Mouse (Mus musculus) adrenal gland (tissue): ENCODE measurements at regions not wholly inside any gene's neighbourhood (a gene's known extent, or its start where the extent isn't known, plus 50 kb on each side); places are given as distances from the start of the nearest gene placed in this dataset.

Source experiments
- intact Hi-C: fragments of 180-260 bp; cut with DNase I; formaldehyde crosslinking; loops from one replicate; pipeline ENCODE4 v1.15.1; 2025

DNA sequence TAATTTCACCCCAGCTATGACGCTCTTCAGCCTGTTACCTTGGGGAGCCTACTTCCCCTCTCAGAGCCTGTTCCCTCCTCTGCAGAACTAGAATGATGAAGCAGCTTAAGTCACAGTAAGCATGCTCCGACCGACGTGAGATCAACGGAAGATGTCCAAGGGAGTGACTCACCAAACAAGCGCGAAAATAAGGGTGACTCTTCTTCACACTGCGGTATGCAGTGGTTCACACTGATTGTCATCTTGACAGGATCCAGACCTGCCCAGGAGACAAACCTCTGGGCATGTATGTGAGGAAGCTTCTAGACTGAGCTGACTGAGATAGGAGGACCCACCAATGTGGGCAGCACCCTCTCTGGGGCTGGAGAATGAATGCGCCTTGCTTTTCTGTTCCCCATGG lies 116.3 kb upstream of the Tpm1 start:
- intact Hi-C loops, result no loop called here

DNA sequence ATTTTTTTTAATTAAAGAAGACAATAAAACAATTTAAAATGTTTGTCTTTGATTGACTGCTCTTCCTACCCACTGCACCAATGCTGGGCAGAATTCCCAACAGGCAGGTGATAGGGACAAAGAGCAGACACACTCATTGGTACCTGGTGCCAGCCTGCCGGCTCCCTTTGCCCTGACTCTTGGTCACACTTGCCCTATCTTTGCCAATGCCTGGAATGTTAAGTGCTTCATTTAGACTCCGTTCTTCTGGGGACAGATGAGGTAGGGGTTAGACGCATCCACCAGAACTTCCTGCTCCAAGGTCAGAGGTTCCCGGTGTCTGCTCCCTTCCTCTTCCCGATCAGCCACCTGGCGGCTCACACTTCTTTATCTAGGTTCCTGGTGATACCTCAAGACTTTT lies 114.5 kb upstream of the Tpm1 start:
- intact Hi-C loops, result no loop called here

DNA sequence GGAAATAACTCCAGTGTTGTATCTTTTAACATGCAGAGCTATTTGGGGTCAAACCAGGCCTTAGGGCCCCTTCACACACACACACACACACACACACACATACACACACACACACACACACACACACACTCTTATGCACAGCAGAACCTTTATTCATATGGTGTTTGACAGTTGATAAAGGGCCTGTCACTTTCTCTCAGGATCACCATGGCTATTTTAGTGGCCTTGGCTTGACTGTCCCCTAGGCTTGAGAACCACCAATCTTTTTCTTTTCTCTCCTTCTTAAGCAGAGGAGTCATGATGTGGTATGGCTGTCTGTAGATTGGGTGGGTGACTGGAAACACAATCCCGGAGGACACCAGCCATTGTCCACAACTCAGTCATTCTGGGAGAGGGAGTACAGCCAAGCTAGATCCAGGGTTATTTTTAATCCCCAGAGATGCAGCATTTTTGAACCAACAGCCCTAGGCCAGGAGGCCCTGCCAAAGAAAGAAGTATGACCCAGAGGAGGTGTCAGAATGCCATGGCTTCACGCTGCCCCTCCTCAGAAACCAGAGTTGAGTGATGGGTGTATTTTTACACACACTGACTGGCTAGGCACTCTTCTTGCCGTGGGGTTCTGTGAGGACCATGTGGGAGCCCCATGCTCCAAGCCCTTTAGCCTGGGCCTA lies 111.7 kb upstream of the Tpm1 start:
- intact Hi-C loops, result no loop called here

DNA sequence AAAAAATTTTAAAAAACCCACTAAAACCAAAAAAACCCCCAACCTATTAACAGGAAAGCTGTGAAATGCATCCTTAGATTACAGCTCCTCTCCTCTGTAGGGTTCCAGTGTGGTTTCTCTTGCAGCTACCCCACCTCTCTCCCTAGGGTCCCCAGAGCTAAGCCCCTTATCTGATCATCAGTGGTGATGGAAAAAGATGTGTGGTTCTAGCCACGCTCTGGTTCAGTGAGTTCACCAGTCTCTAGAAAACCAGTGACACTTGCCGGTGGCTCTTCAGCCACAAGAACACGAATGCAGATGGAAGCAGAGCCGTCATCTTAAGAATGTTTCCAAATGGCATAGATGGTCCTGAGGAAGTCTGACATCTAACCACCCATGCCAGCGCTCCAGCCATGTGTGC lies 111.1 kb upstream of the Tpm1 start:
- intact Hi-C loops, result no loop called here

DNA sequence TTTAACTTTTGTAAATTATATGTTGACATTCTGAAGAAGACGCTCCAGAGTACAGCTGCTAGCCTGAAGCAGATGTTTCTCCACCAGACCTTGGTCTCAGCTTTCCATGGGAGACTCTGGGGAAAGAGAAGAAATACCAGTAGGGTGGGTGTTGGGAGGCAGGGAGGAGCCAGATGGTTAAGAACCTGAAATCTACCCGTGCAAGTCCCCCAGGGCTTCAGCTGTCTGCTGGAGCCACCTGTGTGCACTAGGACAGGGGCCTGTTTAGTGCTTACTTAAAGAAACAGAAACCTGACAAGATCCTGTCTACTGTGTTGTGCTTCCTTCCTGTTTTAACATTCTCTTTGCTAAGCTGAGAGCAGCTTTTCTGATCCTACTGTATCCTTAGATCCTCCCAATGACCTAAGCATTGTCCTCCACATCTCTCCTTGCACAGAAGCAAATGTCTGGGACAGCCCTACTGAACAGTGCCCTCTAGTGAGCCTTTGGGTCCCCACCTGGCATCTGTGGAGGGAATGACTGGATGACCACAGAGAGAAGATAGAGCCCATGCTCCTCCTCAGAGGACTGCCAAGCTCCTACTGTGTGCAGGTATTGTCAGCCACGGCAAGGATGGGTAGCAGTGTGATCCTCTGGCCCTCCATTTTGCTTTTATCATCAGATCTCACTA lies 107.5 kb upstream of the Tpm1 start:
- intact Hi-C loops, result loop anchor here (2.0 to 10.0 kb wide), 3 partner anchors 112 to 154 kb away; no protein-coding TSS in a partner anchor

DNA sequence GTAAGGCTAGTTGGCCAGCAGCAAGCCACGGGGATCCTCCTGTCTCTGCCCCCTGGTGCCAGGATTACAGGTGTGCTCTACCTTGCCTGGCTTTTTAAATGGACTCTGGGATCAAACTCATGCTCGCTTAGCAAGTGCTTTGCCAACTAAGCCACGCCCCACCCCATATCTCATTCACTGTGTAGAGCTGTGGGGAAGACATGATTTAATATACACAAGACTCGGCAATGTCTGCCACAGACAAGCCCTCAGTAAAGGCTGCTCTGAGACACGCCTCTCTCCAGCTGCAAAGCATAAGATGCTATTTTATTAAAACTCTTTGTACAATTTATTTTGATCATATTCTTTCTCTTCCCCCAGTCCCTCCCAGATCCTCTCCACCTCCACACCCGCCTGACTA lies 104.9 kb upstream of the Tpm1 start:
- intact Hi-C loops, result loop anchor here (10.0 kb wide), 1 partner anchor 121 kb away; no protein-coding TSS in a partner anchor

DNA sequence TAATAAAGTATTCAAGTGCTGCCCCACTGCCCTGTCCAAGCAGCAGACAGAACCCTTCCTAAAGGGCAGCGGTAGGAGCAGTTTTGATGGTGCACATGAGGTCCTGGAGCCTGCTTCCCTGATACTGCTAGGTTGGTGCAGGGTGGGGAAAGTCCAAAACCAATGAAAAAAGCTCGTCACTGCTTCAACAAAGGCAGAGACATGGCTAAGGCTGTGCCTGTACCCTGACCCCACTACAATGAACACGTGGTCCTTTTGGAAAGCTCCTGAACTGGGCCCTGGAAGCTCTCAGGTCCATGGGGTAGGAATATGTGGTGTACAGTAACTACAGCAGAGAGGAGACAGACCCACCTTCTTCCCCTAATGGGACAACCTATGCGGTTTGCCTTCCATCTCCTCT lies 104.1 kb upstream of the Tpm1 start:
- intact Hi-C loops, result loop anchor here (10.0 kb wide), 1 partner anchor 121 kb away; no protein-coding TSS in a partner anchor

DNA sequence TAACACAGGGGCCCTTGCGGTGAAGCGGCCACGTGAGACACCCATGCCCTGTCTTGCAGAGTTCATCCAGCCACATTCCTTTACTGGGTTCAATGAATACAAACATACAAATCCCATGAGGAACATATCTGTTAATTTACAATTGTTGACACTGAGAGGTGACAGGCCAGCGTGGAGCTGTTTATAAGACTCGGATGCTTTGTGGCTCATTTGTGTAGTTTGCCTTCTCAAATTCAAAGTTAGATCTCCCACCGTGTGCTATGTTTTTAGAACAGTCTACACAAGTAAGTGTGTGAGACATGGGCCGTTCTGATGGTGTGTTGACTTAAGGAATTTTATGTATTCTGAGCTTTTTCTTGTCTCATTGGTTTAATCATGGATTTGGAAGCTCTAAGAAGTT lies 98.5 kb upstream of the Tpm1 start:
- intact Hi-C loops, result no loop called here

DNA sequence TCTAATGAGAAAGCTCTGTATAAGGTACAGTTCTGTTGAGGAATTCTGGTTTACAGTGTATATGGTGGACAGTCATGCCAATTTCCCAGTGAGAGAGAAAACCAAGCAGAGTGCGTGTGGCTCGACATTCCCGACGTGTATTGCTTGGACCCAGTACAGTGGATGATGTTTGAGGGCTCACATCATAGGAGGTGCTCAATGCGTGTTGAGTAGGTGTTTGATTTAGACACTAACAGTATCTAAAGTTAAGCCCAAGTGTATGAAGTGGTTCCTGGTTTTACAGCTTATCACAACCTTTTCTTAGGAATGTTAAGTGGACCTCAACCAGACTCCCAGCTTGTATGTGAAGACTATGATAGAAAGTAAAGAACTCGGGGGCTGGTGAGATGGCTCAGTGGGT lies 96.2 kb upstream of the Tpm1 start:
- intact Hi-C loops, result no loop called here

DNA sequence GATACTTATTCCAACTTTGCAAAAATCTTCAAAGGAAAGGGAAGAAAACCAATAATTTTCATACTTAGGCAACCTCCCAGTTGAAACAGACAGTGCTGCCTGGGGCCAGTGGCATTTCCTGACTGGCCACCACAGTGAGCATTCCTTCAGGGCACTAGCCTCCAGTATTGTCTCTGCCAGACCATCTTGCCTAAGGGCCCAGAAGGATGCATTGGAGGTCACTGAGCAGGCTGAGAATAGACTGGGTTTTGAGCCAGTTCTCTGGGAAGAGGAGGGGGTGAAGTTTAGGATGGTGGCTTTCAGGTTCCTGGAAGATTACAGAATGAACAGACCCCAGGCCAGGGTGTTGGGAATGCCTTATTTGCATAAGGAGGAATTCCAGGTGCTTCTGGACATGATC lies 95.3 kb upstream of the Tpm1 start:
- intact Hi-C loops, result no loop called here

DNA sequence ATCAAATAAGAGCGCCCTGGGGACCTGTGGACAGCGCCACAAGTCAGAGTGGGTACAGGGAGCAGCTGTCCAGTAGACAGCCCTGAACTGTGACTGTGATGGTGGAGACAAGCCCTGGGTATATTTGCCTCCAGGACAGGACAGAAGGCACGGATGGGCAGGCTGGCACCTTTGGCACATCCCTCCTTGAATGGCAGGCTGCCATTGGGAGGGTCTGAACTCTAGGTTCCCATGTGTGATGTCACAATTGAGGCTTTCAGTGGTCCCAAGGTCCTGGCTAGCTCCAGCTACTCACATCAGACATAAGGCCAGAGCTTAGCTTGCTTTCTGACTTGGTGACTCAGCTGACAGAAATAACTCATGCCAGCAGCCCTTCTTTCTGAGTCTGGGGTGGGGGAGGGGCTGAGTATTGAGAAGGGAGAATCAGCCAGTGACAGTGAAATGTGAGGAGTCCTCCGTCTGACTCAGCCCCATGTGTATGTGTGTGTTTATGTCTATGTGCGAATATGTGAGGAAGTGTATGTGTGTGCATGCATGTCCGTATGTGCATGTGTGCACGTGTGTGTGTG lies 91.2 kb upstream of the Tpm1 start:
- intact Hi-C loops, result no loop called here

DNA sequence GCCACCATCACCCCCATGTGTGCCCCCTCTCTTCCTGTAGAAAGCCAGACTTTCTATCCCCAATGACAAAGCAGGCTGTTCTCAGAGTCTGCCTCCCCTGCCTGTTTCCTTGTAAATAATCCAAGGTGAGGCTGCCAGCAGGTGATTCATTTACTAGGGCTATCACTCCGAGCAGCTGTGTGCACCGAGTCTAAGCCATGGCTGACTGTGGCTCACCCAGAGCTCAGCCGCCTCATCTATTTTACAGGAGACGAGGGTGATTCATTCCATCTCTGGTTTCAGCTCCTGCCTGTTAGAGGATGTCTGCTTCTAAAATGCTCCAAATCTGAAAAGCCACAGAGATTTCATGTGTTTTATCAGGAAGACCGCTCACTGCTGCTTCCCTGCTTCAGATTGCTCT lies 88.5 kb upstream of the Tpm1 start:
- intact Hi-C loops, result no loop called here

DNA sequence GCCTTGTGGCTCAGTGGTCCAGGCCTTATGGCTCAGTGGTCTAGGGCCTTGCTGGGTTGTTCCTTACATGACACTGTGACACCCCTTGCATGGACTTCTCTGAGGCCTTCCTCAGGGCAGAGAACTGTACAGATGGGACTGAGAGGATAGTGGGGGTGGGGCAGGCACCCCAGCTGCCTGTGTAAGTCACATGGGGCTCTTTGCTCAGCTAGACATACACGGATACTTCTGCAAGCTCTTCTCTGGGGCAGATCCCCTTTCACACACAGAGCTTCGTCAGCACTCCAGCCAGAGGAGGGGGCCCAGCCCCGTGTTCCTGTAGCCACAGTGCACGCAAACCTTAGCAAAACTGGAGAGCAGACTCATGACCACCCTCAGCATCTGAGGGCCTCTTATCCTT lies 87.9 kb upstream of the Tpm1 start:
- intact Hi-C loops, result no loop called here

DNA sequence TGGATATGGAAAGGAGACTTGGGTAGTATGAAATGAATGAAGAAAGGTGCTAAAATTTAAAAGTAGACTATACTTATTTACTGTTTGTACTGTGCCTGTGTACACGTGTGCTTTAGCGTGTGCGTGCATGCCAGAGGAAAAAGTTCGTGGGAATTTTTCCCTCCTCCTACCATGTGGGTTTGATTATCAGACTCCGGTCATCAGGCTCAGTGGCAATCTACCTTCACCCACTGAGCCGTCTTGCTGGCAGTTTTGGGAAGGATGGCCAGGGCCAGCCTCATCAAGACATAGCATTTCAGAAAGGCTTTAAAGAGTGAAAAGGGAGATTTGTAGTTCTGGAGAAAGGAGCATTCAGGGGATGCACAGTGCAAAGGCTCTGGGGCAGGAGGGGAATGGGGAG lies 87.0 kb upstream of the Tpm1 start:
- intact Hi-C loops, result no loop called here

DNA sequence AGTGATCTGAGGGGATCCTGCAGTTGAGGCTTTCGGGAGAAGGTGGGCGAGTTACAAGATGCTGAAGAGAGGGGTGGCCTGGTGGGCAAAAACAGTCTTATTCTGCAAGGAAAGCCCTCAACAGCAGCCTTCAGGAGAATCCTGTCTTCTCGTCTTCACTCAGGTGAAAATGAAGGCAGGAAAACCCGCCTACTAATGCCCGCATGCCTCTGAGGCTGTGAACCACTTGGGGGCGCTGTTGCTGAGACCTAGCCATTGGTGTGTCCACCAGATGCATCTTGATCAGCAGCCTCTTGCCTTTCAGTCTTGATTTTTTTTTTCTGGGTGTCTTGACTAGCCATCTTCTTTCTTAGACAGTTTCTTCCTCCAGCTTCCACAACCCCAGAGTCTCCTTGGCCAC lies 85.2 kb upstream of the Tpm1 start:
- intact Hi-C loops, result no loop called here

DNA sequence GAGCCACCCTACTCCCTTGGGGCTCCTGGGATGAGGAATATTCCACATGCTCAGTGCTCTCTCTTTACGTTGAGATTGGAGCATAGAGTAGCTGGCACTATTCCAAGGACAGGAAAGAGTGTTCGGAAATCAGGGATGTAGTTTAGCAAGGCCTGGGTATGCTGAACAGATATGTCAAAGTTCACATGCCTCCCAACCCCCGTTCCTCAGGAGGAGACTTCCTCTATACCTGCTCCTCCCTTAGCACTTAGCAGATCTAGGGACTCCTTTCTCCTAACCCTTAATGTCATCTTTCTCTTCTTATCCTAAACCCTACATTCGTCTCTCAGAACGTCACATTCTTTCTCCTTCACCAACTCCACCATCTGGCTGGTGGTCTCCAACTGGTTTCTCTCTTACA lies 83.2 kb upstream of the Tpm1 start:
- intact Hi-C loops, result no loop called here

DNA sequence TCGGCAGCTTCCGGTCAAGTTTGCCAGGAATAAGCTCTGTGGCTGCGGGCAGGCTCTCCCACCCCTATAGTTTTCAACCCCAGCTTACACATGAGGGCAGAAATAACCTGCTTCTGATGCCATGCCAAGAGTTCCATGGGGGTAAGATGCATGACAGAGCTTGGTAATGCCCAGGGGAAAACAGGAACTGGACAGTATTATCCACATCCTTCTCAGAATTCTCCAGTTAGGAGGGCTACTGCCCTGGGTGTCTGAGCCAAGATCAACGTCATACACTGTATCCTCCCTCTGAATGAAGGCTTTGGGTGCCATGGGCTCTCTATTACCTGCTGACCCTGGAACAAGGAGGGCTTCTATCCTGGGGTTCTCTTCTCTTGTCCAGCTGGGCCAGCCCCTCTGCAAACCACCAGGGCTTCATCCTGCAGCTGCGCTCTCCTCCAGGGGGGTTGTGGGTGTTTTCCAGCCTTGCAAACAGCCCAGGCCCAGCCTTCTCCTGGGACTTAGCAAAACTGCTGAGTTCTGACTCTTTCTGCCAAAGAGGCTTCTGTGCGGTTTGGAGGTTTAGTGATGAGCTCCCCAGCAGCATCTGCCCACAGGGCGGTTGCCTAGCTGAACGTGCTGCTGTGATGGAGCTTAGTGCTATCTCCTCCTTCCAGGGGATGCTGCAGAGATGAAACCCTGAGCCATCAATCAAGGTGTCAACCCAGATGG lies 81.7 kb upstream of the Tpm1 start:
- intact Hi-C loops, result no loop called here

DNA sequence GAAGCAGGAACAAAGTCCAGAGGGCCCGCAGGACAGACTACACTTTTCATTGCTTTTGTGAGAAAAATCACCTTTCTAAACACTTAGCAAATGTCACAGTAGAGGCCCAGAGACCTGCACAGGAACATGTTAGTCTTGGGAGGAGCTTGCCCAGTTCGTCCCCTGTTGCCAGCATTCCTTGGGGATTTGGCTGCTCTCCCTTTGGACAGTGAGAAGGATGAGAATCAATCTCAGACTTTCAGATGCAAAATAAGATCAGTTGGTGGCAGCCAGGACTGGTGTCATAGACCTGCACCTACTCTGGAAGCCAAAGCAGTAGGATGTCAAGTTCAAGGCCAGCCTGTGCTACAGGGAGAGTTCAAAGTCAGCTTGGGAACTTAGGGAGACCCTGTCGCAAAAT lies 80.7 kb upstream of the Tpm1 start:
- intact Hi-C loops, result no loop called here

DNA sequence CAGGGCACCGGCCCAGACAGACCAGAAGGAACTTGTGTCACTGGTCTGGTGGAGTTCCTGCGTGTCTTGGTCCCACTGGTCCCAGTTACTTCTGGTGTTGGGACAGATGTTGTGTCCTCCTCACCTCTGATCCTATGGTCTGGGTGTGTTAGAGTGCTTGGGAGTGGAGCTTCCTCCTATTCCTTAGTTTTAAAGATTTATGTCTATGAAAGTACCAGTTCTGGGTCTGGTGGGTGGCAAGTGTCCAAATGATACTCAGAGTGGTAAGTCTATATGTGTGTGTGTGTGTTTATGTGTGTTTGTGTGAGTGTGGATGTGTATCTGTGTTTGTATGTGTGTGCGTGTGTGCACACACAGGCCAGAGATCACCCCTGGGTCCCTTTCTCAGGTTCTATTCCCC lies 79.9 kb upstream of the Tpm1 start:
- intact Hi-C loops, result no loop called here

DNA sequence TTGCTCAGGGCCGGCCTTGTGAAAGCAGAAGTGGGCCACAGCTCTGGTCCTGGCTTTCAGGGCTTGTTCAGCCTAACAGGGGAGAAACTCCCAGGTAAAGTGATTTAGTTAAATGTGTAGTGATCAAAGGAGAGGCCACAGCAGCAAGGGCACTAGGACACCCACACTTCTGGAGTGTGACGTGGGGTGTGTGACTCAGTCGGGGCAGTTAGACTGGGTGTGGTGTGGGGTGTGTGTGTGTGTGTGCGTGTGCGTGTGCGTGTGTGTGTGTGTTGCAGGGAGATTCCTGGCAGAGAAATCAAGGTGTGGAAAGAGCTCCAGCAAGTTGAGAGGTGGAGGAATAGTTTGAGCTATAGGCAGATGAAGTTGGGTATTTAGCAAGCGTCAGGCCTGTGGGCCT lies 72.5 kb upstream of the Tpm1 start:
- intact Hi-C loops, result no loop called here

DNA sequence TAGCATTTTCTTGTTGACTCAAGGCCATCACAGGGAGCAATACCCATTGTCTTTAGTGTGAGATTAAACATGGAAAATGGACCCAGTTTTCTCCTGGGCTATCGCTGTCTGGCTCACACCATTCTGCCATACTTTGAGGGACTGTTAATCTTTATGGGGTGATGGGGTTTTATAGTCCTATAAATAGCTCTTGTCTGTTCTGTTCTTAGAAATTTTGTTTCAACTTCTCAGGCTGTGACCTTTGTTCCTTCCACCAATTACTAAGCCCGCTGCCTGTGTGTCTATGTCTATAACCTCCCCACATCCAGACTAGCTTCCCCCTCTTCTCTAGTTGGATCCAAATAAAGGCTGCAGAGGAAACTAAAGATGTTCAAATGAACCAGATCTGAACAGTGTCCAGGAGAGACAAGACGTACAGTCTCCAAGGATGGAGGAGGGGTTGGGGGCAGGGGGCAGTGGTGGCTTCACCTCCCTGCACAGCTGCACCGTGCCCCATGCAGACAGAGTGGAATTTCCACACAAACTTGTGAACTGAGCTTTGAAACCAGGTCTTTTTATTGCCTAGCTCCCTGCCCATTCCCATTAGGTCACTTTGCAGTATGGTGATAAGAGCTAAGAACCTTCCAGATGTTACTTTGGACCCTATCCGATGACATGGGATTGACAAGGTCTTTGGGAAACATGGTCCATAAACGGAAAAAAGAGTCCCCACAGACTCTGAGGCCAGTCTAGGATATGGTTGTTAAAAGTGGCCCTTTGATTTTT lies 69.9 kb upstream of the Tpm1 start:
- intact Hi-C loops, result no loop called here

DNA sequence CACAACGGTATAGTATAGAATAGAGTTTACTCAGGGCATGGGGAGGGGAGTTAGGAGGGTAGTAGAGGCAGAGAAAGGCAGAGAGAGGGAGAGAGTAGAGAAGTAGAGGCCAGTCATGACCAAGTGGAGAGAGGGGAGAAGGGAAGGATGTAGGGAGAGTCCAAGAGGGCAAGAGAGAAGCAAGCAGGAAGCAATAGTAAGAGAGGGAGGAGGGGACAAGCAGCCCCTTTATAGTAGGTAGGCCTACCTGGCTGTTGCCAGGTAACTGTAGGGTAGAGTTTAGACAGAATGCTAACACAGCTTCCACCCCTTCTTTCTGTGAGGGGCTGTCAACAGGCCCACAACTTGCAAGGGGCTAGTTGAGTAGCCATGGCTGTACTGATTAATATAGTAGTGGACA lies 69.2 kb upstream of the Tpm1 start:
- intact Hi-C loops, result no loop called here
